In genomic region chr13:21980981-21981802, GRCm38 (mm10) we compare ENCODE assay signal across 8 mouse cellular contexts. TPM values are rescaled to one million over a fixed set of nuclear protein-coding genes. Genes with fewer than 3 reads are reported as not detected.
DNase-seq lines count a peak whose midpoint lies in the region; ATAC-seq and TF ChIP-seq lines count a peak whose summit lies in the region.

TSS of gene Pom121l2 (plus strand) at chr13:21981194.

- WGBS in hindbrain, embryonic 15.5 days: under 1% methylated on average over 58 of the region's 58 CpGs
- WGBS in liver, postnatal 0 days (ENCODE audit: insufficient replicate concordance): 1% methylated on average over 57 of the region's 58 CpGs
- WGBS in neural tube, embryonic 14.5 days: under 1% methylated on average over 58 of the region's 58 CpGs

- H3K27me3 ChIP-seq in hindbrain, embryonic 15.5 days: peaks cover 72% of the 10 kb centered on the region
- H3K27me3 ChIP-seq in liver, postnatal 0 days (ENCODE audit: insufficient read depth, low read length): peaks cover 33% of the 10 kb centered on the region
- H3K27me3 ChIP-seq in neural tube, embryonic 14.5 days (ENCODE audit: control insufficient read depth, insufficient read depth, low read length): peaks cover 32% of the 10 kb centered on the region

- H3K9me3 ChIP-seq in hindbrain, embryonic 15.5 days: no peaks in the 10 kb centered on the region
- H3K9me3 ChIP-seq in liver, postnatal 0 days (ENCODE audit: low read length): no peaks in the 10 kb centered on the region
- H3K9me3 ChIP-seq in neural tube, embryonic 14.5 days (ENCODE audit: control insufficient read depth, low read length): no peaks in the 10 kb centered on the region

- peak; percentile 66; the same call in 1 of the 2 replicates for ATAC-seq in hindbrain, embryonic 15.5 days (ENCODE audit: low FRiP score, low read depth)
- ATAC-seq in liver, postnatal 0 days: peak; percentile 44; the same call in 1 of the 2 replicates
- ATAC-seq in neural tube, embryonic 14.5 days (ENCODE audit: low read depth): peak; percentile 72; the same call in 1 of the 2 replicates

- peaks cover 11% of the 10 kb centered on the region for H3K4me1 ChIP-seq in hindbrain, embryonic 15.5 days (replicated peaks)
- peaks cover 10% of the 10 kb centered on the region for H3K4me1 ChIP-seq in liver, postnatal 0 days (ENCODE audit: insufficient read depth)
- H3K4me1 ChIP-seq in neural tube, embryonic 14.5 days (ENCODE audit: control insufficient read depth, insufficient read depth, low read length): peaks cover 3% of the 10 kb centered on the region; the same call in 1 of the 2 replicates

- H3K27ac ChIP-seq in hindbrain, embryonic 15.5 days (replicated peaks): no peak within 1 kb of the TSS
- no peak within 1 kb of the TSS for H3K27ac ChIP-seq in liver, postnatal 0 days (ENCODE audit: low read depth)
- H3K27ac ChIP-seq in neural tube, embryonic 14.5 days (ENCODE audit: low read depth, low read length): no peak within 1 kb of the TSS

- DNase-seq in thymus, postnatal 14 days: peak; percentile 21
- DNase-seq in thymus, adult 18-20 months: no peak
- peak; percentile 62 to 67 for DNase-seq in cerebellum, postnatal 10 days
- peak; percentile 23 to 44 for DNase-seq in gastrocnemius, adult 8-10 months (ENCODE audit: low spot score in 2 of 2)
- DNase-seq in liver, postnatal 0 days: peak; percentile 41
- DNase-seq in T-cell, adult 2 months (ENCODE audit: low spot score): no peak

- H3K9ac ChIP-seq in hindbrain, embryonic 15.5 days: peak within 1 kb of the TSS; percentile 37
- peak within 1 kb of the TSS; percentile 46 for H3K9ac ChIP-seq in liver, postnatal 0 days (replicated peaks)
- H3K9ac ChIP-seq in neural tube, embryonic 14.5 days (replicated peaks; ENCODE audit: low read depth, low read length): peak within 1 kb of the TSS; percentile 60

- peak within 1 kb of the TSS; percentile 83 for H3K4me2 ChIP-seq in hindbrain, embryonic 15.5 days
- peak within 1 kb of the TSS; percentile 81 for H3K4me2 ChIP-seq in liver, postnatal 0 days (ENCODE audit: low read depth, low read length)
- peak within 1 kb of the TSS; percentile 95 for H3K4me2 ChIP-seq in neural tube, embryonic 14.5 days (ENCODE audit: low read depth, low read length)

- H3K4me3 ChIP-seq in hindbrain, embryonic 15.5 days: peak within 1 kb of the TSS; percentile 46
- peak within 1 kb of the TSS; percentile 43 for H3K4me3 ChIP-seq in liver, postnatal 0 days (ENCODE audit: low read depth, low read length)
- H3K4me3 ChIP-seq in neural tube, embryonic 14.5 days (ENCODE audit: low read depth, low read length): peak within 1 kb of the TSS; percentile 50

- no peak for TF ChIP-seq EP300 in liver, postnatal 0 days (IDR thresholded peaks at IDR 0.05; ENCODE audit: low read depth)

- H3K36me3 ChIP-seq in hindbrain, embryonic 15.5 days: no peaks in the 10 kb centered on the region
- no peaks in the 10 kb centered on the region for H3K36me3 ChIP-seq in liver, postnatal 0 days (replicated peaks; ENCODE audit: insufficient read depth, low read length)
- H3K36me3 ChIP-seq in neural tube, embryonic 14.5 days (ENCODE audit: control insufficient read depth, insufficient read depth, low read length): no peaks in the 10 kb centered on the region

- TF ChIP-seq CTCF in liver, postnatal 0 days (IDR thresholded peaks at IDR 0.05; ENCODE audit: low read depth): no peak

RNA-seq across cellular contexts. Expression of gene Pom121l2, which starts in this region (rescaled TPM):
- total RNA-seq in gastrocnemius, adult 8-10 months (2022): not detected
- 0.08 TPM in 1 of 2 replicates, not detected in the other for polyA plus RNA-seq in hindbrain, embryonic 15.5 days (2015; fragmentation: Nextera tagmentation; extraction: Ambion mirVana)
- not detected in 2 replicates for polyA plus RNA-seq in liver, postnatal 0 days (2015; fragmentation: Nextera tagmentation; extraction: Ambion mirVana)
- not detected in 2 replicates for polyA plus RNA-seq in neural tube, embryonic 14.5 days (2014; fragmentation: Nextera tagmentation; extraction: Ambion mirVana)

Comparison
In these comparisons a context has a peak if more than half of its experiments do, and no peak if none do; other contexts are left out.
1. DNase-seq: peak in thymus, postnatal 14 days (single experiment) and cerebellum, postnatal 10 days (2 of 2); none in thymus, adult 18-20 months (0 of 2) and T-cell, adult 2 months (single experiment).
2. Peak in DNase-seq in gastrocnemius, adult 8-10 months; RNA of the gene not detected or under 1 TPM.
3. Peak in ATAC-seq, H3K4me3 ChIP-seq, H3K9ac ChIP-seq and H3K4me2 ChIP-seq in hindbrain, embryonic 15.5 days; RNA of the gene not detected or under 1 TPM.
4. Peak in DNase-seq, ATAC-seq, H3K4me3 ChIP-seq, H3K9ac ChIP-seq and H3K4me2 ChIP-seq in liver, postnatal 0 days; RNA of the gene not detected or under 1 TPM.
5. Peak in ATAC-seq, H3K4me3 ChIP-seq, H3K9ac ChIP-seq and H3K4me2 ChIP-seq in neural tube, embryonic 14.5 days; RNA of the gene not detected or under 1 TPM.
6. Peak in every context shown above with its lines, with median percentiles within 50 percentile points of each other: ATAC-seq, H3K4me2 ChIP-seq, H3K4me3 ChIP-seq and H3K9ac ChIP-seq.